Mouse (Mus musculus): ENCODE results near the gene Sox2.

DNA sequence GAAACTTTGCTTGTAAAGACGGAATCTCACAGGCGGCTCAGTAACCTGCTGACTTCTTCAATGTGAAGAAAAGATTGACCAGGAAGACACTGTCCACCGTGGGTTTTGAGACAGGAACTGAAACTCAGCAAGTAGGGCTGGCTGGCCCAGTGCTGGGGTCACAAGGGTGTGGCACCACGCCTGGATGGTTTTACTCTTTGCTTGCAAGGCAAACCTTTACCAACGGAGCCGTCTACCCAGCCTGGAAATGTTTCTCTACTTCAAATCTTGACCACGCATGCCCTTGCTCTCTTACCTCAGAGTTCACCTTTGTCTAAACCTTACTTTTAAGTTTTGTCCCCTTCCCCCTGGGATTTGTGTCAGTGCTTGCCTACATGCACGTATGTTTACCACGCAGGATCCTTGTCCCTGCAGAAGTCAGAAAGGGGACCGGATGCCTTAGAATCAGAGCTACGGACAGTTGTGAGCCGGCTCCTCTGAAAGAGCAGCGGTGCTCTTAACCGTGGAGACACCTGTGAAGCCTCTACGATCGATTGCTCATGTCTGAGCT, 25.4 kb upstream of the Sox2 start:
- no peak for TF ChIP-seq POLR2A (IDR thresholded peaks at IDR 0.05; ENCODE audit: low read depth, low read length)
- no peak for TF ChIP-seq CTCF (conservative IDR thresholded peaks at IDR 0.05; ENCODE audit: insufficient read depth, insufficient read length, low read depth, low read length)

All from kidney, adult 2 months (tissue).